Mouse (Mus musculus) CH12F3 (cell line): ENCODE measurements around the gene Ndufs3.
"Not testable (repeated sequence)": the region's sequence is repeated elsewhere in the genome, so short reads cannot be mapped to it uniquely, and the experiment has no call there.

Experiments used
- in situ Hi-C: fragments of 300-500 bp; cut with MboI; formaldehyde crosslinking; loops from 2 replicates; pipeline ENCODE4 v1.14.3; 2020; ENCODE audit warnings: low sequenced_read_pairs

Ndufs3 gene

GRCm38 (mm10) chr2:90910861-90911260, 6.2 kb upstream of the Ndufs3 start:
- in situ Hi-C loops, result no loop called here

- in situ Hi-C loops, result no loop called here
Observed at GRCm38 (mm10) chr2:90906721-90907120, 2.1 kb upstream of the Ndufs3 start.

- in situ Hi-C loops, result no loop called here
Observed at GRCm38 (mm10) chr2:90904856-90905224, 213 bp upstream of the Ndufs3 start.

GRCm38 (mm10) chr2:90903398-90903797, 1.2 kb downstream of the Ndufs3 start:
- in situ Hi-C loops, result no loop called here

GRCm38 (mm10) chr2:90894299-90894677, 10.3 kb downstream of the Ndufs3 start:
- in situ Hi-C loops, result not testable (repeated sequence)

GRCm38 (mm10) chr2:90893673-90894298, 10.8 kb downstream of the Ndufs3 start:
- in situ Hi-C loops, result no loop called here

GRCm38 (mm10) chr2:90889550-90890548, 14.8 kb downstream of the Ndufs3 start:
- in situ Hi-C loops, result no loop called here

GRCm38 (mm10) chr2:90887627-90888026, 17.0 kb downstream of the Ndufs3 start:
- in situ Hi-C loops, result no loop called here

GRCm38 (mm10) chr2:90886436-90886835, 18.2 kb downstream of the Ndufs3 start:
- in situ Hi-C loops, result no loop called here

GRCm38 (mm10) chr2:90885218-90886041, 19.2 kb downstream of the Ndufs3 start, which contains the start of gene C1qtnf4:
C1qtnf4 (plus strand) TSS chr2:90885860.
- in situ Hi-C loops, result no loop called here

- in situ Hi-C loops, result no loop called here
Observed at GRCm38 (mm10) chr2:90881824-90882223, 22.8 kb downstream of the Ndufs3 start.

GRCm38 (mm10) chr2:90880144-90880785, 24.4 kb downstream of the Ndufs3 start:
- in situ Hi-C loops, result no loop called here

GRCm38 (mm10) chr2:90879419-90879818, 25.2 kb downstream of the Ndufs3 start:
- in situ Hi-C loops, result loop anchor here (10.0 kb wide), 1 partner anchor 175 kb away; the partner anchor contains the start of gene Psmc3

- in situ Hi-C loops, result loop anchor here (10.0 kb wide), 1 partner anchor 177 kb away; the partner anchor contains the start of gene Psmc3
Observed at GRCm38 (mm10) chr2:90877584-90878259, 26.9 kb downstream of the Ndufs3 start.

- in situ Hi-C loops, result loop anchor here (10.0 kb wide), 1 partner anchor 180 kb away; the partner anchor contains the start of gene Psmc3
Observed at GRCm38 (mm10) chr2:90875239-90875638, 29.4 kb downstream of the Ndufs3 start.

- in situ Hi-C loops, result loop anchor here (10.0 kb wide), 1 partner anchor 181 kb away; the partner anchor contains the start of gene Psmc3
Observed at GRCm38 (mm10) chr2:90874025-90874424, 30.6 kb downstream of the Ndufs3 start.

GRCm38 (mm10) chr2:90871180-90871961, 33.3 kb downstream of the Ndufs3 start:
- in situ Hi-C loops, result loop anchor here (10.0 kb wide), 1 partner anchor 183 kb away; the partner anchor contains the start of gene Psmc3

GRCm38 (mm10) chr2:90870136-90870601, 34.5 kb downstream of the Ndufs3 start:
- in situ Hi-C loops, result loop anchor here (10.0 kb wide), 1 partner anchor 185 kb away; the partner anchor contains the start of gene Psmc3

GRCm38 (mm10) chr2:90866524-90866923, 38.1 kb downstream of the Ndufs3 start:
- in situ Hi-C loops, result no loop called here
